Mouse (Mus musculus): ENCODE data around the gene Tmem178b. TPM values are rescaled to one million over a fixed set of nuclear protein-coding genes. Genes with fewer than 3 reads are reported as not detected.

The Tmem178b gene
- polyA plus RNA-seq, 1 experiment from 2014 or later = not detected

GRCm38 (mm10) chr6:40110029-40110428 lies 237.0 kb downstream of the Tmem178b start:
- Histone ChIP-seq H3K4me2 (no peak overlapping the region), H3K27ac (no peak overlapping the region), H3K9ac (no peak overlapping the region), H3K36me3 (no peaks in the 10 kb centered on the region), H3K4me3 (replicated peaks) (no peak overlapping the region), H3K27me3 (no peaks in the 10 kb centered on the region), H3K4me1 (replicated peaks) (no peaks in the 10 kb centered on the region), H3K9me3 (replicated peaks) (no peaks in the 10 kb centered on the region)
- WGBS (ENCODE audit: insufficient replicate concordance) = 26% methylated on average over 5 of the region's 5 CpGs
- ATAC-seq (ENCODE audit: low read depth) (no peak), DNase-seq (no peak)

GRCm38 (mm10) chr6:40110729-40111128 lies 237.7 kb downstream of the Tmem178b start:
- H3K36me3 ChIP-seq = no peaks in the 10 kb centered on the region
- H3K9me3 ChIP-seq (replicated peaks) = no peaks in the 10 kb centered on the region
- H3K4me3 ChIP-seq (replicated peaks) = no peak overlapping the region
- no peak overlapping the region for H3K9ac ChIP-seq
- H3K4me2 ChIP-seq = no peak overlapping the region
- 57% methylated on average over 2 of the region's 2 CpGs for WGBS (ENCODE audit: insufficient replicate concordance)
- DNase-seq = no peak
- no peaks in the 10 kb centered on the region for H3K27me3 ChIP-seq
- H3K4me1 ChIP-seq (replicated peaks) = no peaks in the 10 kb centered on the region
- ATAC-seq (ENCODE audit: low read depth) = no peak
- no peak overlapping the region for H3K27ac ChIP-seq

- no peak overlapping the region for H3K4me2 ChIP-seq
- H3K36me3 ChIP-seq = no peaks in the 10 kb centered on the region
- no peak for DNase-seq
- H3K4me1 ChIP-seq (replicated peaks) = no peaks in the 10 kb centered on the region
- H3K9me3 ChIP-seq (replicated peaks) = no peaks in the 10 kb centered on the region
- H3K4me3 ChIP-seq (replicated peaks) = no peak overlapping the region
- no peak for ATAC-seq (ENCODE audit: low read depth)
- no peak overlapping the region for H3K9ac ChIP-seq
- no peaks in the 10 kb centered on the region for H3K27me3 ChIP-seq
- no peak overlapping the region for H3K27ac ChIP-seq
- WGBS (ENCODE audit: insufficient replicate concordance) = 75% methylated on average over 10 of the region's 10 CpGs
Observed at GRCm38 (mm10) chr6:40112488-40112887, 239.4 kb downstream of the Tmem178b start.

- Histone ChIP-seq H3K4me3 (replicated peaks) (no peak overlapping the region), H3K9me3 (replicated peaks) (no peaks in the 10 kb centered on the region), H3K27ac (no peak overlapping the region), H3K4me1 (replicated peaks) (no peaks in the 10 kb centered on the region), H3K27me3 (no peaks in the 10 kb centered on the region), H3K9ac (no peak overlapping the region), H3K36me3 (no peaks in the 10 kb centered on the region), H3K4me2 (no peak overlapping the region)
- DNase-seq = no peak
- no peak for ATAC-seq (ENCODE audit: low read depth)
- WGBS (ENCODE audit: insufficient replicate concordance) = 48% methylated on average over 3 of the region's 3 CpGs
Observed at GRCm38 (mm10) chr6:40116225-40116624, 243.2 kb downstream of the Tmem178b start.

- ATAC-seq (ENCODE audit: low read depth) = no peak
- Histone ChIP-seq H3K27me3 (no peaks in the 10 kb centered on the region), H3K4me3 (replicated peaks) (no peak overlapping the region), H3K9me3 (replicated peaks) (no peaks in the 10 kb centered on the region), H3K27ac (no peak overlapping the region), H3K9ac (no peak overlapping the region), H3K36me3 (no peaks in the 10 kb centered on the region), H3K4me2 (no peak overlapping the region), H3K4me1 (replicated peaks) (no peaks in the 10 kb centered on the region)
- no peak for DNase-seq
- WGBS (ENCODE audit: insufficient replicate concordance) = 75% methylated on average over 2 of the region's 2 CpGs
Observed at GRCm38 (mm10) chr6:40120176-40120575, 247.1 kb downstream of the Tmem178b start.

GRCm38 (mm10) chr6:40121494-40121893 lies 248.4 kb downstream of the Tmem178b start:
- 23% methylated on average over 4 of the region's 4 CpGs for WGBS (ENCODE audit: insufficient replicate concordance)
- Histone ChIP-seq H3K27ac (no peak overlapping the region), H3K4me3 (replicated peaks) (no peak overlapping the region), H3K4me1 (replicated peaks) (no peaks in the 10 kb centered on the region), H3K9ac (no peak overlapping the region), H3K36me3 (no peaks in the 10 kb centered on the region), H3K9me3 (replicated peaks) (no peaks in the 10 kb centered on the region), H3K4me2 (no peak overlapping the region), H3K27me3 (no peaks in the 10 kb centered on the region)
- ATAC-seq (ENCODE audit: low read depth) (no peak), DNase-seq (no peak)

GRCm38 (mm10) chr6:40123070-40123690 lies 250.1 kb downstream of the Tmem178b start:
- 65% methylated on average over 12 of the region's 12 CpGs for WGBS (ENCODE audit: insufficient replicate concordance)
- H3K9me3 ChIP-seq (replicated peaks) = no peaks in the 10 kb centered on the region
- H3K4me3 ChIP-seq (replicated peaks) = no peak overlapping the region

GRCm38 (mm10) chr6:40123960-40124359 lies 250.9 kb downstream of the Tmem178b start:
- Histone ChIP-seq H3K27ac (no peak overlapping the region), H3K27me3 (no peaks in the 10 kb centered on the region), H3K4me2 (no peak overlapping the region), H3K9ac (no peak overlapping the region), H3K36me3 (no peaks in the 10 kb centered on the region), H3K9me3 (replicated peaks) (no peaks in the 10 kb centered on the region), H3K4me3 (replicated peaks) (no peak overlapping the region), H3K4me1 (replicated peaks) (no peaks in the 10 kb centered on the region)
- no peak for ATAC-seq (ENCODE audit: low read depth)
- no peak for DNase-seq

More at GRCm38 (mm10) chr6:40123070-40123690, 250.1 kb downstream of the Tmem178b start:
- ATAC-seq (ENCODE audit: low read depth) = no peak
- DNase-seq = no peak
- H3K4me2 ChIP-seq = no peak overlapping the region
- no peaks in the 10 kb centered on the region for H3K27me3 ChIP-seq
- no peaks in the 10 kb centered on the region for H3K36me3 ChIP-seq
- H3K27ac ChIP-seq = no peak overlapping the region
- no peak overlapping the region for H3K9ac ChIP-seq
- no peaks in the 10 kb centered on the region for H3K4me1 ChIP-seq (replicated peaks)

GRCm38 (mm10) chr6:40128716-40129115 lies 255.6 kb downstream of the Tmem178b start:
- 68% methylated on average over 6 of the region's 6 CpGs for WGBS (ENCODE audit: insufficient replicate concordance)
- H3K9me3 ChIP-seq (replicated peaks) = no peaks in the 10 kb centered on the region
- no peaks in the 10 kb centered on the region for H3K4me1 ChIP-seq (replicated peaks)
- H3K4me3 ChIP-seq (replicated peaks) = no peak overlapping the region
- no peak overlapping the region for H3K9ac ChIP-seq
- ATAC-seq (ENCODE audit: low read depth) (no peak), DNase-seq (no peak)
- no peak overlapping the region for H3K4me2 ChIP-seq
- H3K27me3 ChIP-seq = no peaks in the 10 kb centered on the region
- H3K27ac ChIP-seq = no peak overlapping the region
- H3K36me3 ChIP-seq = no peaks in the 10 kb centered on the region

- H3K9ac ChIP-seq = no peak overlapping the region
- DNase-seq (no peak), ATAC-seq (ENCODE audit: low read depth) (no peak)
- no peaks in the 10 kb centered on the region for H3K36me3 ChIP-seq
- 71% methylated on average over 1 of the region's 1 CpGs for WGBS (ENCODE audit: insufficient replicate concordance)
- no peak overlapping the region for H3K4me2 ChIP-seq
- no peak overlapping the region for H3K4me3 ChIP-seq (replicated peaks)
- no peaks in the 10 kb centered on the region for H3K4me1 ChIP-seq (replicated peaks)
- H3K27me3 ChIP-seq = no peaks in the 10 kb centered on the region
- no peaks in the 10 kb centered on the region for H3K9me3 ChIP-seq (replicated peaks)
- no peak overlapping the region for H3K27ac ChIP-seq
Observed at GRCm38 (mm10) chr6:40131936-40132335, 258.9 kb downstream of the Tmem178b start.

GRCm38 (mm10) chr6:40133436-40133835 lies 260.4 kb downstream of the Tmem178b start:
- Histone ChIP-seq H3K4me3 (replicated peaks) (no peak overlapping the region), H3K9me3 (replicated peaks) (no peaks in the 10 kb centered on the region), H3K27me3 (no peaks in the 10 kb centered on the region), H3K9ac (no peak overlapping the region), H3K36me3 (no peaks in the 10 kb centered on the region), H3K4me2 (no peak overlapping the region), H3K27ac (no peak overlapping the region), H3K4me1 (replicated peaks) (no peaks in the 10 kb centered on the region)
- ATAC-seq (ENCODE audit: low read depth) (no peak), DNase-seq (no peak)
- 63% methylated on average over 6 of the region's 6 CpGs for WGBS (ENCODE audit: insufficient replicate concordance)

GRCm38 (mm10) chr6:40135716-40136115 lies 262.6 kb downstream of the Tmem178b start:
- no peak overlapping the region for H3K4me2 ChIP-seq
- no peaks in the 10 kb centered on the region for H3K27me3 ChIP-seq
- H3K27ac ChIP-seq = no peak overlapping the region
- no peaks in the 10 kb centered on the region for H3K36me3 ChIP-seq
- no peak overlapping the region for H3K4me3 ChIP-seq (replicated peaks)
- H3K9me3 ChIP-seq (replicated peaks) = no peaks in the 10 kb centered on the region
- no peak for ATAC-seq (ENCODE audit: low read depth)
- no peak for DNase-seq
- 46% methylated on average over 6 of the region's 6 CpGs for WGBS (ENCODE audit: insufficient replicate concordance)
- H3K4me1 ChIP-seq (replicated peaks) = no peaks in the 10 kb centered on the region
- no peak overlapping the region for H3K9ac ChIP-seq

All from liver, embryonic 13.5 days (tissue).